Mouse (Mus musculus) hindbrain, embryonic 13.5 days (tissue): ENCODE measurements around the gene Gm20931. TPM values are rescaled to one million over a fixed set of nuclear protein-coding genes. Genes with fewer than 3 reads are reported as not detected.
"Not testable (repeated sequence)": the region's sequence is repeated elsewhere in the genome, so short reads cannot be mapped to it uniquely, and the experiment has no call there.

Experiments
- ATAC-seq: fragments of 200-750 bp; cut with Nextera tagmentation; 2 replicates; pipeline ENCODE4 v1.8.0; 2017; ENCODE audit warnings: moderate TSS enrichment; ENCODE audit not compliant: low FRiP score
- H3K27ac ChIP-seq: fragments of 300-500 bp; sonication (generic); 2 replicates; pipeline ENCODE4 v1.5.1; 2015; ENCODE audit warnings: inconsistent platforms, mild to moderate bottlenecking, moderate library complexity
- H3K27me3 ChIP-seq: fragments of 300-500 bp; sonication (generic); 2 replicates; pipeline ENCODE4 v1.6.1; 2015; ENCODE audit warnings: mild to moderate bottlenecking, inconsistent platforms
- H3K36me3 ChIP-seq: fragments of 300-500 bp; sonication (generic); 2 replicates; pipeline ENCODE4 v1.6.1; 2015; ENCODE audit warnings: mild to moderate bottlenecking, inconsistent platforms
- H3K4me1 ChIP-seq: fragments of 300-500 bp; sonication (generic); replicated peaks from 2 replicates; pipeline ENCODE4 v1.6.1; 2015; ENCODE audit warnings: inconsistent platforms
- H3K4me2 ChIP-seq: fragments of 300-500 bp; sonication (generic); 2 replicates; pipeline ENCODE4 v1.6.1; 2015; ENCODE audit warnings: inconsistent platforms, mild to moderate bottlenecking, moderate library complexity
- H3K4me3 ChIP-seq: fragments of 300-500 bp; sonication (generic); 2 replicates; pipeline ENCODE4 v1.5.1; 2015; ENCODE audit warnings: mild to moderate bottlenecking, inconsistent platforms
- H3K9ac ChIP-seq: fragments of 300-500 bp; sonication (generic); 2 replicates; pipeline ENCODE4 v1.6.1; 2015; ENCODE audit warnings: mild to moderate bottlenecking, inconsistent platforms
- H3K9me3 ChIP-seq: fragments of 300-500 bp; sonication (generic); 2 replicates; pipeline ENCODE4 v1.6.1; 2016; ENCODE audit warnings: inconsistent platforms
- WGBS: fragments of 180-500 bp; shearing (Covaris S2); methylation state at CpG from one replicate; pipeline ENCODE4 v1.1.7; 2015; 5-methylcytosine and 5-hydroxymethylcytosine counted together
- polyA plus RNA-seq: library from polyadenylated mRNA; unstranded; fragments of >200 nt; fragmentation: Nextera tagmentation; extraction: Ambion mirVana; gene quantifications from 2 replicates; pipeline ENCODE4 v1.2.1, GENCODE M21; 2015

The Gm20931 gene
- not detected in 2 replicates for polyA plus RNA-seq

- not testable (repeated sequence) for ATAC-seq, H3K36me3 ChIP-seq, H3K27me3 ChIP-seq, H3K9me3 ChIP-seq, H3K4me2 ChIP-seq, H3K4me3 ChIP-seq, H3K4me1 ChIP-seq, H3K9ac ChIP-seq, H3K27ac ChIP-seq
- WGBS = no CpG with 5 or more reads among the region's 6 CpGs
Measured at GRCm38 (mm10) chrY:55213420-55213819, at the start of gene Gm20931. Gene Gm20931 (plus strand): TSS chrY:55213720.
